Mouse (Mus musculus) stomach, embryonic 14.5 days (tissue): ENCODE data around the gene Ppip5k1. TPM values are rescaled to one million over a fixed set of nuclear protein-coding genes. Genes with fewer than 3 reads are reported as not detected.

ENCODE experiments used
- ATAC-seq: fragments of 200-750 bp; cut with Nextera tagmentation; 2 replicates; pipeline ENCODE4 v1.8.0; 2017; ENCODE audit warnings: low read depth, moderate TSS enrichment; ENCODE audit not compliant: insufficient number of reproducible peaks, insufficient read depth, low FRiP score
- H3K27ac ChIP-seq: fragments of 300-500 bp; sonication (generic); 2 replicates; pipeline ENCODE4 v1.5.1; 2014; ENCODE audit warnings: mild to moderate bottlenecking, low read length, moderate library complexity, mixed read lengths
- H3K27me3 ChIP-seq: fragments of 300-500 bp; sonication (generic); 2 replicates; pipeline ENCODE4 v1.6.1; 2014; ENCODE audit warnings: low read length, control low read depth, mixed read lengths; ENCODE audit not compliant: control insufficient read depth, insufficient read depth
- H3K36me3 ChIP-seq: fragments of 300-500 bp; sonication (generic); 2 replicates; pipeline ENCODE4 v1.6.1; 2014; ENCODE audit warnings: mild to moderate bottlenecking, control low read depth, low read length, moderate library complexity, mixed read lengths; ENCODE audit not compliant: control insufficient read depth, insufficient read depth
- H3K4me1 ChIP-seq: fragments of 300-500 bp; sonication (generic); 2 replicates; pipeline ENCODE4 v1.6.1; 2014; ENCODE audit warnings: low read length, control low read depth, mixed read lengths; ENCODE audit not compliant: control insufficient read depth, insufficient read depth
- H3K4me2 ChIP-seq: fragments of 300-500 bp; sonication (generic); replicated peaks from 2 replicates; pipeline ENCODE4 v1.6.1; 2014; ENCODE audit warnings: low read depth, low read length, control low read depth
- H3K4me3 ChIP-seq: fragments of 300-500 bp; sonication (generic); 2 replicates; pipeline ENCODE4 v1.5.1; 2014; ENCODE audit warnings: low read depth, low read length, control low read depth
- H3K9ac ChIP-seq: fragments of 300-500 bp; sonication (generic); replicated peaks from 2 replicates; pipeline ENCODE4 v1.6.1; 2014; ENCODE audit warnings: low read depth, mild to moderate bottlenecking, control low read depth, low read length, moderate library complexity, mixed read lengths
- H3K9me3 ChIP-seq: fragments of 300-500 bp; sonication (generic); 2 replicates; pipeline ENCODE4 v1.6.1; 2016; ENCODE audit warnings: low read depth, low read length, control low read depth; ENCODE audit not compliant: control insufficient read depth
- WGBS: fragments of 180-500 bp; shearing (Covaris S2); extraction: QIAGEN DNeasy Blood & Tissue Kit; methylation state at CpG from one replicate; pipeline ENCODE4 v1.1.7; 2014; 5-methylcytosine and 5-hydroxymethylcytosine counted together
- polyA plus RNA-seq: library from polyadenylated mRNA; unstranded; fragments of >200 nt; fragmentation: Nextera tagmentation; extraction: Ambion mirVana; gene quantifications from 2 replicates; pipeline ENCODE4 v1.2.1, GENCODE M21; 2014

The Ppip5k1 gene
- polyA plus RNA-seq, 1 experiment from 2014 or later, result 15.4 TPM

DNA sequence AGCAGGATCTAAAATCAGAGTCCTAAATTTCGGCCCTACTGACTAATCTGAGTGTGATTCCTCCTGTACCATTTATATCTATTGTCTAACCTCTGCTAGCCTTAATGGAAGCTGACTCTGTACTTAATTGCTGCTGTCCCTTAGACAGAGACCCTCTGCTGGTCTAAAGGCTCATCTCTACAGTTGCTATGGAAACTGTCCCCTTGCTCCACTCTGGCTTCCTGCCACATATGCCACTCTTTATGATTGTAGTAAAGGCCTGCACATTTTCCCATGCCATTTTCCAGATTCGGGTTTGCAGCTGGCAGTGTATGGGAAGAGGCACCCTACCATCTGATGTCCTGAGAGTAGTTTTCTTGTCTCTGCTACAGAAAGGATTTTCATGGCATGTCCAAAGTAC lies 67.3 kb downstream of the Ppip5k1 start:
- H3K27ac ChIP-seq, result no peak overlapping the region
- H3K9me3 ChIP-seq, result no peaks in the 10 kb centered on the region
- 68% methylated on average over 2 of the region's 2 CpGs for WGBS

DNA sequence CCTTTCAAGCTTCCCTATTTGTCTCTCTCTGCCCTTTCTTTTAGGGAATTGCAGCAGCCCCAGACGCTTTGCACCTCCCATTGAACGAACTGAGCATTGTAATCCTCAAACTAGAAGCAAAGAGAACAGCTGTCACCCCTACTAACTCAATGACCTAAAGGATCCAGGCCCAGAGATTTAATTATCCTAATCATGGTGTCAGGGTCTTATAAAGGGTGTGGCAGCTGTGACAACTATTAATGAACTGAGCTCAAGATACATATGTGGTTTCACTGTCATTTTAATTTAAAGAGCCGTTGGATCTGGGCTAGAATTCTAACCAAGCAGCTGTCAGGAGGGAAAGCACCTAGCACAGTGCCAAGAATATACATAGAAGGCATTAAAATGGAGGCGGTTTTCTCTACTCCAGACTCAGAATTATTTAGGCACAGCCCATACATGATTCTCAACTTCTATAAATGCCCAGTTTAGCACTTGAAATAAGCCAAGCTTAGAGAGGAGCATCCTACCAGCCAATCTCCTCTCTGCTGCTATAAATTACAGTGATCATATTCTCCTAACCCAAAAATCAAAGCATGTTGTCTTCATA lies 83.2 kb downstream of the Ppip5k1 start:
- peaks cover 8% of the 10 kb centered on the region; the same call in 1 of the 2 replicates for H3K4me1 ChIP-seq
- no peaks in the 10 kb centered on the region for H3K9me3 ChIP-seq
- peak overlapping the region; percentile 88; the same call in 1 of the 2 replicates for H3K4me3 ChIP-seq
- peaks cover 16% of the 10 kb centered on the region for H3K36me3 ChIP-seq
- H3K27me3 ChIP-seq, result no peaks in the 10 kb centered on the region
- no peak overlapping the region for H3K9ac ChIP-seq
- WGBS, result 24% methylated on average over 4 of the region's 4 CpGs
- no peak overlapping the region for H3K27ac ChIP-seq
- peak overlapping the region; percentile 66 for H3K4me2 ChIP-seq
- no peak for ATAC-seq

More for the DNA sequence above, 67.3 kb downstream of the Ppip5k1 start:
- no peaks in the 10 kb centered on the region for H3K36me3 ChIP-seq
- H3K4me1 ChIP-seq, result peaks cover 2% of the 10 kb centered on the region; the same call in 1 of the 2 replicates
- H3K9ac ChIP-seq, result no peak overlapping the region
- H3K27me3 ChIP-seq, result 0 out of 2 replicates have a peak, but pooled peaks cover 2% of the 10 kb centered on the region
- no peak overlapping the region for H3K4me2 ChIP-seq
- ATAC-seq, result no peak
- no peak overlapping the region for H3K4me3 ChIP-seq

DNA sequence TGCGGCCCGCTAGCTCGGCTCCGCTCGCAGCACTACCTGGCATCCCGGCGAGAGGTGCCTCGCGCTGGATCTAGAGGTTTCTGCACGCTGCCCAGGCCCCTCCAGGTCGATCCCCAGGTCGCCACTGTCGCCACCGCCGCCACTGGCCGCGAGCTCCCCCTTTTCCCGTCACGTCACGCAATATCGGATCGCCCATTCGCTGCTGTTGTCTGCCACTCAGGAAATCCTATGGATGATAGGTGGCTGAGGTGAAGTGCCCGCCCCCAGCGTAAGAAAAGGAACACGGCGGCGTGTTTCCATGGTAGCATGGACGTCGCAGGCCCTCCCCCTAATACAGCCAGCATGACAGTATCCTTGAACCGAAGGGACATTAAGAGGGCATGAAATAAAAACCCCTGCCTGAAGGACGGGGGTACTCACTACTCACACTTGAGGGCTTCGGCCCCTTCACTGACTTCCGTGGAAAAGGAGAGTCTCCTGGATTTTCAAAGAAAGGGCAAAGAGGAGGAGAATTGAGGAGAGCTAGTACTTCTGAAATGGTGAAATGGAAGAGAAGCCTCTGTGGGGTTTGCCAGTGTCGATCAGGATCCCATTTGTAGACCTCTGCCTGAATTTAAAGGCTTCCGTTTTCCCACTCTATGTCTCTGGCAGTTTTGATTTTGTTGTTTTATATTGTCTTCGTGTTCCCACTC lies 83.8 kb downstream of the Ppip5k1 start, which contains the start of gene Trp53bp1:
Trp53bp1 (minus strand) TSS at position 172 of the 692 bp plus-strand sequence.
- peak within 1 kb of the TSS; percentile 88 for H3K4me3 ChIP-seq
- H3K9me3 ChIP-seq, result no peaks in the 10 kb centered on the region
- WGBS, result 1% methylated on average over 37 of the region's 37 CpGs
- no peaks in the 10 kb centered on the region for H3K27me3 ChIP-seq
- ATAC-seq, result peak; percentile 99
- H3K4me2 ChIP-seq, result peak within 1 kb of the TSS; percentile 69
- H3K36me3 ChIP-seq, result peaks cover 16% of the 10 kb centered on the region
- peaks cover 8% of the 10 kb centered on the region; the same call in 1 of the 2 replicates for H3K4me1 ChIP-seq
- peak within 1 kb of the TSS; percentile 77 for H3K27ac ChIP-seq
- peak within 1 kb of the TSS; percentile 74 for H3K9ac ChIP-seq

DNA sequence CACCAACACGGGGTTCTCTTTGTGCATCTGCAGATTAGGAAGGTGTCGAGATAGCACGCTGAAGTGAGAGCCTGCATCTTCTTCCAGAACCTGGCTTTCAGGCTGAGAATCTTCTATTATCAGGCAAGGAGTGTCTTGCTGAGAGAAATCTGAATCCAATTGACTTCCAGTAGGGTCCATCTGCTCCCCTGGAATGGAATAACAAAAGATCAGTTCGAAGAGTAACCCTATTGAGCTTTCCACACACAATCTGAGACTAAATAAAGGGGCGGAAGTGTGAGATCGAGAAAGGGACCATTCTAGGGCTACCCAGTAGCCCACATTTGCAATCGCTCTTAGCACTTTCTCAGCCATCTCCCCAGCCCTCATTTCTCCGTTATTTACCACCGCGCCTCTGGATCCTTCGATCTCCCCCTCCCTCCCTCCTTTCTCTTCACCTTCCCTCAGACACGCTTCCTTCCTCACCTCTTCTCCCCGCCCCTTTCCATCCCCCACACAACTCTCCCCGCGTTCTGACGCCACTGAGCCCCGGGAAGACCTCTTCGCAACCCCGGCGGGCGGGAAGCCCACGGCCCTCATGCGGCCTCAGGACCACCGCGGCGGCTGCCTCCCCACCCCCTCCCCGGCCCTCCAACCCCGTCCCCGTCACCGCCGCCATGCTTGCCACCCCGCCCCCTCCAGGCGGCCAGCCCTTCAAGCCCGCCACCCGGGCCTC lies 84.5 kb downstream of the Ppip5k1 start:
- Histone ChIP-seq H3K9ac (peak overlapping the region; percentile 74), H3K4me3 (peak overlapping the region; percentile 88), H3K27ac (peak overlapping the region; percentile 77), H3K4me1 (peaks cover 8% of the 10 kb centered on the region; the same call in 1 of the 2 replicates), H3K36me3 (peaks cover 16% of the 10 kb centered on the region), H3K4me2 (peak overlapping the region; percentile 69), H3K9me3 (no peaks in the 10 kb centered on the region), H3K27me3 (no peaks in the 10 kb centered on the region)
- ATAC-seq, result peak; percentile 76
- under 1% methylated on average over 35 of the region's 35 CpGs for WGBS

DNA sequence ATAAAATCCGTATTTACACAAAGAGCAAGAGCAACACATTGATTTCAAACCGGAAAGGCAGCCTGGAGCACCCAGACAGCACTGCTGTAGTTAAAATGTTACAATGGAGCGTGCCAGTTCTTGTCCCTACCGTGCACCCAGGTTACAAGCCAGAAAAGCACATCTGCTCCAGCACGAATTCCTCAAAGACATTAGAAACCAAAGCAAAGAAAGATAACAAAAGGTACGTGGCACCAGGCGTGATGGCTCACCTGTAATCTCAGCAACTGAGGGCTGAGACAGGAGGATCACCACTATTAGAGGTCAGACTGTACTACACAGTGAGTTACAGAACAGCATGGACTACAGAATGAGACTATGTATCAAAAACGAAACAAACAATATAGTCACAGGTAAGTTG lies 86.8 kb downstream of the Ppip5k1 start:
- no peak for ATAC-seq
- Histone ChIP-seq H3K4me3 (no peak overlapping the region), H3K27ac (no peak overlapping the region), H3K9ac (no peak overlapping the region), H3K27me3 (no peaks in the 10 kb centered on the region), H3K4me2 (no peak overlapping the region), H3K9me3 (no peaks in the 10 kb centered on the region), H3K4me1 (peaks cover 8% of the 10 kb centered on the region; the same call in 1 of the 2 replicates), H3K36me3 (peaks cover 16% of the 10 kb centered on the region)
- WGBS, result 65% methylated on average over 8 of the region's 8 CpGs

Other genes with a start within 250 kb of the Ppip5k1 start
- 0.20 TPM in 1 of 2 replicates, not detected in the other for gene Tgm7, start 245.6 kb downstream of the Ppip5k1 start, polyA plus RNA-seq
- 21.8 and 22.7 TPM in 2 replicates for gene Adal, start 215.0 kb downstream of the Ppip5k1 start, polyA plus RNA-seq
- gene Lcmt2, start 214.7 kb downstream of the Ppip5k1 start, polyA plus RNA-seq, result 20.1 and 23.9 TPM in 2 replicates
- gene Tubgcp4, start 184.7 kb downstream of the Ppip5k1 start, polyA plus RNA-seq, result 53.5 and 58.6 TPM in 2 replicates
- 12.2 and 12.9 TPM in 2 replicates for gene Zscan29, start 184.3 kb downstream of the Ppip5k1 start, polyA plus RNA-seq
- 71.2 and 86.0 TPM in 2 replicates for gene Trp53bp1, start 84.0 kb downstream of the Ppip5k1 start, polyA plus RNA-seq
- 10.4 and 16.1 TPM in 2 replicates for gene Map1a, start 65.8 kb downstream of the Ppip5k1 start, polyA plus RNA-seq
- 43.6 and 53.7 TPM in 2 replicates for gene Ckmt1, start 2.3 kb upstream of the Ppip5k1 start, polyA plus RNA-seq
- gene Strc, start 31.8 kb upstream of the Ppip5k1 start, polyA plus RNA-seq, result not detected in 2 replicates
- gene Pdia3, start 58.4 kb upstream of the Ppip5k1 start, polyA plus RNA-seq, result 484 and 546 TPM in 2 replicates
- gene Catsper2, start 58.4 kb upstream of the Ppip5k1 start, polyA plus RNA-seq, result 2.2 and 3.0 TPM in 2 replicates
- 13.7 and 14.1 TPM in 2 replicates for gene Ell3, start 88.9 kb upstream of the Ppip5k1 start, polyA plus RNA-seq
- gene Serf2, start 93.8 kb upstream of the Ppip5k1 start, polyA plus RNA-seq, result 552 and 574 TPM in 2 replicates
- 89.7 and 90.8 TPM in 2 replicates for gene Hypk, start 97.9 kb upstream of the Ppip5k1 start, polyA plus RNA-seq
- gene Serinc4, start 101.4 kb upstream of the Ppip5k1 start, polyA plus RNA-seq, result 0.21 and 0.69 TPM in 2 replicates
- gene Mfap1b, start 118.7 kb upstream of the Ppip5k1 start, polyA plus RNA-seq, result 52.8 and 53.8 TPM in 2 replicates
- 25.1 and 27.5 TPM in 2 replicates for gene Mfap1a, start 151.3 kb upstream of the Ppip5k1 start, polyA plus RNA-seq
- 8.6 and 9.3 TPM in 2 replicates for gene Wdr76, start 151.3 kb upstream of the Ppip5k1 start, polyA plus RNA-seq